Mouse (Mus musculus) macrophage (primary cell): Measurements from ENCODE around the gene 3110082I17Rik. TPM values are rescaled to one million over a fixed set of nuclear protein-coding genes. Genes with fewer than 3 reads are reported as not detected.

Source experiments
- H3K27ac ChIP-seq: fragments of 350-480 bp; formaldehyde crosslinking; 2 replicates; pipeline ENCODE4 v1.9.0; 2021
- H3K36me3 ChIP-seq: fragments of 350-480 bp; formaldehyde crosslinking; 2 replicates; pipeline ENCODE4 v1.9.0; 2021; ENCODE audit errors: inconsistent target
- H3K4me3 ChIP-seq: fragments of 350-480 bp; formaldehyde crosslinking; 2 replicates; pipeline ENCODE4 v1.9.0; 2021; ENCODE audit errors: inconsistent target
- H3K79me2 ChIP-seq: fragments of 350-480 bp; formaldehyde crosslinking; 2 replicates; pipeline ENCODE4 v1.9.0; 2021; ENCODE audit errors: inconsistent target
- WGBS: methylation state at CpG from one replicate; pipeline ENCODE4 v1.1.7; 2026; ENCODE audit warnings: inconsistent platforms; ENCODE audit not compliant: missing documents; 5-methylcytosine and 5-hydroxymethylcytosine counted together
- polyA plus RNA-seq: library from polyadenylated mRNA; stranded (reverse); fragments of 250-400 nt; gene quantifications from 3 replicates; pipeline ENCODE4 v1.2.4, GENCODE M21; 2018; ENCODE audit warnings: inconsistent platforms

3110082I17Rik gene
- polyA plus RNA-seq, 1 experiment from 2014 or later: 24.1 TPM

DNA sequence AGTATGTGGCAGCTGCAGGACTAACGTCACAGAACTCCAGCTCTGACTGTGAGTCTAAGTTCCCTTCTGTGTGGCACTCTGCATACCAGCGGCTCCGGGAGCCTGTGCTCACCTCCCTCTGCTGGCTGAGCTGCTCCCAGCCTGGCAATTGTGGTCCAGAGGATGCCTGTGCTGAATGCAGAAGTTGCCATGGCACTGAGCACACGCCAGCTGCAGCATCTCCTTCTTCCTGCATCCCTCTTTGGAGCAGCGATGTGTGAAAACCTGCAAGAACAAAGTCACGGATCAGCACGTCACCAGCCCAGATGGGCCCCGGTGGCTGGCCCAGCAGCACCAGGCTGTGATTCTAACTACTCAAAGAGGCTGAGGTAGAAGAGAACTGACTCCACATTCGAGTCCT, 14.4 kb upstream of the 3110082I17Rik start:
- no peak overlapping the region for H3K27ac ChIP-seq
- H3K4me3 ChIP-seq: no peak overlapping the region
- H3K79me2 ChIP-seq: peaks cover 63% of the 10 kb centered on the region
- WGBS: 92% methylated on average over 8 of the region's 9 CpGs
- H3K36me3 ChIP-seq: peaks cover 73% of the 10 kb centered on the region

DNA sequence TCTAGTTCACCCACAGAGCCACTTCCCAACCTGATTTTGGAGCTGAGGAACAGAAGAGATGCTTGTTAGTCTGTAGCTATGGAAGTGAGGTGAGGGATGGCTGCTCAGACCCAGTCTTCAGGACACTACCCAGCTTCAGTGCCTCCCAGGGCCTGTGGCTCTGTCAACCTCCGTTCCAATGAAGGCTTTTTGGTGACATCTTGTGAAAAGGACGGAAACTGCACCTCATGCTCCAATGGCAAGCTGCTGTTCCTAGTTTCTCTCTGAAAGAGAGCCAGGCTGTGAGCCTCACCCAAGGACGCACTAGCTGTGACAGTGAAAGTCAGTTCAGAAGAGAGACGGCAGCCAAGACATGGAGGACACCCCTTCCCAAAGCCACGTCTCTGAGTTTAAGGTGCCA, 7.7 kb upstream of the 3110082I17Rik start:
- H3K4me3 ChIP-seq: no peak overlapping the region
- no peaks in the 10 kb centered on the region; the same call in 1 of the 2 replicates for H3K79me2 ChIP-seq
- H3K27ac ChIP-seq: no peak overlapping the region
- WGBS: 68% methylated on average over 5 of the region's 5 CpGs
- H3K36me3 ChIP-seq: peaks cover 22% of the 10 kb centered on the region

DNA sequence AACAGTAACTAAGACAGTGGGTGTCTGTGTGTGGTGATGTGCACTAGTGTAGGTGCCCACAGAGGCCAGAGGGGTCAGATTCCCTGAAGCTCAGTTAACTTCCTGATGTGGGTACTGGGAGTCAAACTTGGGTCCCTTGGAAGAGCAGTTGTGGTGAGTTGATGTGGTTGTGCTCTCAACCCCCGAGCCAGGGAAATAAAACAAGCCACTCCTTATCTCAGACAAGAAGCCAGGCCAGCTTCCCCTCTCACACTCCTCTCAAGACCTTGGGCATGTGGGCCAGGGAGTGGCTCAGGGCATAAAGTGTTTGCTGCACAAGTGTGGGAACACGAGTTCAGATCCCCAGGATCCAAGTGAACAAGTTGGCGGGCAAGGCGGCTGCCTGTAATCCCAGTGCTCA, 6.5 kb upstream of the 3110082I17Rik start:
- Histone ChIP-seq H3K79me2 (no peaks in the 10 kb centered on the region), H3K27ac (no peak overlapping the region), H3K4me3 (no peak overlapping the region), H3K36me3 (peaks cover 10% of the 10 kb centered on the region; the same call in 1 of the 2 replicates)
- WGBS: 78% methylated on average over 4 of the region's 4 CpGs

DNA sequence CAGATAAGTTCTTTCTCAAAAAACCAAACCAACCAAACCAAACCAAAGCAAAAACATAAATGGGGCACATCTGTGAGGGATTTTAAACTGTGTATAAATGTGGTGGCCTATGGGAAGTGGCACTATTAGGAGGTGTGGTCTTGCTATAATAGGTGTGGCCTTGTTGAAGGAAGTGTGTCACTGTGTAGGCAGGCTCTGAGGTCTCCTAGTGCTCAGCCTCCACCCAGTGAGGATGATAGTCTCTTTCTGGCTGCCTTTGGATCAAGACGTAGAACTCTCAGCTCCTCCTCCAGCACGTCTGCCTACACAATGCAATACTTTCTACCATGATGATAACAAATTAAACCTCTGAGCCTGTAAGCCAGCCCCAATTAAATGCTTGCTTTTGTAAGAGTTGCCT, 6.0 kb upstream of the 3110082I17Rik start:
- Histone ChIP-seq H3K4me3 (no peak overlapping the region), H3K79me2 (no peaks in the 10 kb centered on the region), H3K27ac (no peak overlapping the region), H3K36me3 (peaks cover 6% of the 10 kb centered on the region; the same call in 1 of the 2 replicates)
- WGBS: 79% methylated on average over 2 of the region's 2 CpGs

- Histone ChIP-seq H3K79me2 (no peaks in the 10 kb centered on the region; the same call in 1 of the 2 replicates), H3K36me3 (no peaks in the 10 kb centered on the region), H3K27ac (peak overlapping the region; percentile 82), H3K4me3 (no peak overlapping the region)
- WGBS: 8% methylated on average over 4 of the region's 4 CpGs
Measured at GRCm38 (mm10) chr5:139464874-139465273, 4.5 kb upstream of the 3110082I17Rik start.

- H3K4me3 ChIP-seq: peak overlapping the region; percentile 54
- no peak overlapping the region for H3K27ac ChIP-seq
- 0% methylated on average over 8 of the region's 10 CpGs for WGBS
- no peaks in the 10 kb centered on the region for H3K36me3 ChIP-seq
- H3K79me2 ChIP-seq: peaks cover 4% of the 10 kb centered on the region; the same call in 1 of the 2 replicates
Measured at GRCm38 (mm10) chr5:139459938-139460337, 389 bp downstream of the 3110082I17Rik start.

- 75% methylated on average over 8 of the region's 8 CpGs for WGBS
- no peaks in the 10 kb centered on the region for H3K36me3 ChIP-seq
- peaks cover 4% of the 10 kb centered on the region; the same call in 1 of the 2 replicates for H3K79me2 ChIP-seq
- H3K27ac ChIP-seq: peak overlapping the region; percentile 18
- no peak overlapping the region for H3K4me3 ChIP-seq
Measured at GRCm38 (mm10) chr5:139457241-139457640, 3.1 kb downstream of the 3110082I17Rik start.

- Histone ChIP-seq H3K4me3 (no peak overlapping the region), H3K79me2 (peaks cover 4% of the 10 kb centered on the region; the same call in 1 of the 2 replicates), H3K27ac (no peak overlapping the region), H3K36me3 (no peaks in the 10 kb centered on the region)
- 70% methylated on average over 12 of the region's 12 CpGs for WGBS
Measured at GRCm38 (mm10) chr5:139455166-139455565, 5.2 kb downstream of the 3110082I17Rik start.

DNA sequence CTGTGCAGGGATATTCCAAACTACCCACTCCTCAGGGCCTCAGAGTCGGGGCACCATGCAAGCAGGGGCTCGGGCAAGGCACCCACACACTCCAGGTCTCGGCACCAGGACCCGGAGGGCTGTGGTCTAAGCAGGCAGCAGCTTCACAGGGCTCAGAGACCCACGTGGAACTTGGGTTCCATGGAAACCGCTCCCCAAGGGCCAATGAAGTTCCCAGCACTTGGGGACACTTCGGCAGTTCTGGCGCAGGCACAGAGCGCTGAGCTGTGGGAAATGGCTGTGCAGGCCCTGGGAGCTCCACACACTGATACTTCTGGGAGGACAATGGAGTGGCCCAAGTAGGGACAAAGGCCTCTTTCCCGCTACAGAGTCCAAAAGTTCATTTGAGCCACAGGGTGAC, 7.3 kb downstream of the 3110082I17Rik start:
- no peaks in the 10 kb centered on the region for H3K36me3 ChIP-seq
- WGBS: 81% methylated on average over 10 of the region's 10 CpGs
- H3K27ac ChIP-seq: no peak overlapping the region
- H3K4me3 ChIP-seq: no peak overlapping the region
- H3K79me2 ChIP-seq: no peaks in the 10 kb centered on the region

DNA sequence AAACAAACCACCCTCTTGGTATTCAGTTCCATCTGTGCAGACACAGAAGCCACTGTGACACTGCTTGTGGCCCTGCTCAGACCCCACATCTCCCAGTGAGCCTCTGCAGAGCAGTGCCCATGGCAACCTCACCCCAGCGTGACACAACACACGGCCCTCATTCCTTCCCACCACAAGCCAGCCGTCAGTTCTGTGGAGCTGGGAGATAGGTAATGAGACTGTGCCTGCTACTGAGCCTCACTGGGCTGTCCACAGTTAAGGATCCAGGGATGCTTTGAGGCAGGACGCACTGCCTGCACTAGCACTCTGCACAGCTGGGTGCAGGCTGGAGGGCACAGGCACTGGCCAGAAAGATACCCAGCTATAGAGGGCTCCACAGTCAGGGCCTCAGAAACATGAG, 10.4 kb downstream of the 3110082I17Rik start:
- Histone ChIP-seq H3K27ac (no peak overlapping the region), H3K36me3 (no peaks in the 10 kb centered on the region), H3K79me2 (no peaks in the 10 kb centered on the region), H3K4me3 (no peak overlapping the region)
- WGBS: 57% methylated on average over 4 of the region's 4 CpGs

- Histone ChIP-seq H3K79me2 (no peaks in the 10 kb centered on the region), H3K4me3 (no peak overlapping the region), H3K36me3 (no peaks in the 10 kb centered on the region), H3K27ac (no peak overlapping the region)
- WGBS: 28% methylated on average over 5 of the region's 5 CpGs
Measured at GRCm38 (mm10) chr5:139449161-139449791, 11.1 kb downstream of the 3110082I17Rik start.

DNA sequence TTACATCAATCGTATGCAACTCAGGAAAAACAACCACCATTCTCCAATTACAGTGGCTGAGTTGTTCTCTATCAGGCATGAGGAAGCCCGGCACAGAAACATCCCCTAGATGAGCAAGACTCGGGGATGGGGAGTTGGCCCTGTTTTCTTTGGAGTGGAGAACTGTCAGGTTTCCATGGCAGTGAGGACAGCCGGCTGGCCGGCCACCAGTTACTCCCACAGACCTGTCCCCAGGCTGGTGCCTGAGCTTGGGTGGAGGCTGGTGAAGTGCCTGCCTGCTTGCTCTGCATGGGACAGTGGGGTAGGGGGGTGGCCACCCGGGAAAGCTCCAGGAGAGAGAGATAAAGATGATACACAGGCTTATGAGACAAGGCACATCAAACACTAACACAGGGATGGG, 12.3 kb downstream of the 3110082I17Rik start:
- 83% methylated on average over 6 of the region's 6 CpGs for WGBS
- H3K36me3 ChIP-seq: no peaks in the 10 kb centered on the region

DNA sequence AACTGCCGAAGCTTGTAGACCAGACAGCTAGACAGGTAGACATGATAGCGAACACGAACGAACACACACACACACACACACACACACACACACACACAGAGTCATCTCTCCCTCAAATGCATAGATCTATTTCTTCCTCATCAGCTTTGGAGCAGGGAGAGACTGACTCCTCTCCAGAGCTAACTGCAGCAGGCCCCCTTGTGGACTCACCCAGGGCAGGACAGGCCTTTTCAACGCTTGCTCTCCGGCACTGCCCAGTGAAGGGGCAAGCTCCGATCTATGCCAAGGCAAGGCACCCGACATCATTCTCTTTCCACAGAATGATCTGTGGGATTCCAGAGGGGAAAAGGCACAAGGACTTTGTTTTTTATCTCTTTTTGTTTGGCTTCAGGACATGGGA, 15.1 kb downstream of the 3110082I17Rik start:
- Histone ChIP-seq H3K4me3 (no peak overlapping the region), H3K36me3 (no peaks in the 10 kb centered on the region), H3K27ac (no peak overlapping the region), H3K79me2 (no peaks in the 10 kb centered on the region)
- 95% methylated on average over 8 of the region's 8 CpGs for WGBS

More for the DNA sequence above, 12.3 kb downstream of the 3110082I17Rik start:
- Histone ChIP-seq H3K27ac (no peak overlapping the region), H3K4me3 (no peak overlapping the region), H3K79me2 (no peaks in the 10 kb centered on the region)

- 84% methylated on average over 4 of the region's 4 CpGs for WGBS
- no peaks in the 10 kb centered on the region for H3K36me3 ChIP-seq
- no peak overlapping the region for H3K27ac ChIP-seq
- H3K4me3 ChIP-seq: no peak overlapping the region
- no peaks in the 10 kb centered on the region; the same call in 1 of the 2 replicates for H3K79me2 ChIP-seq
Measured at GRCm38 (mm10) chr5:139442962-139443361, 17.4 kb downstream of the 3110082I17Rik start.

- no peaks in the 10 kb centered on the region; the same call in 1 of the 2 replicates for H3K79me2 ChIP-seq
- H3K27ac ChIP-seq: no peak overlapping the region
- WGBS: 93% methylated on average over 12 of the region's 12 CpGs
- H3K4me3 ChIP-seq: no peak overlapping the region
- no peaks in the 10 kb centered on the region for H3K36me3 ChIP-seq
Measured at GRCm38 (mm10) chr5:139442428-139442827, 17.9 kb downstream of the 3110082I17Rik start.

DNA sequence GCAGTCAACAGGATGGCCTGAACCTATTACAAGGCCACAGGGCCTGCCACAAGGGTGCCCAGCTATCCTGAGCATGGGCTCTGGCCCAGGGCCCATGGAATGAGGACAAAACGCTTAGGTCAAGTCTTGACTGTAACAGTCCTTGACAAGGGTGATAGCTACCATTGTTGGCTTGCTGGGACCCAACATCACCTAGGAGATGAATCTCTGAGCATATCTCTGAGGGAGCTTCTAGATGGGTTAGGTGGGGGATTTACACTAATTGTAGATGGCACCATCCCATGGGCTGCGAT, 18.7 kb downstream of the 3110082I17Rik start:
- WGBS: 100% methylated on average over 2 of the region's 2 CpGs
- no peaks in the 10 kb centered on the region; the same call in 1 of the 2 replicates for H3K79me2 ChIP-seq
- no peak overlapping the region for H3K27ac ChIP-seq
- no peaks in the 10 kb centered on the region for H3K36me3 ChIP-seq
- H3K4me3 ChIP-seq: no peak overlapping the region
